Mouse (Mus musculus) erythroblast, embryonic 14.5 days (primary cell): ENCODE measurements around the gene Krt25. TPM values are rescaled to one million over a fixed set of nuclear protein-coding genes. Genes with fewer than 3 reads are reported as not detected.

Experiments used
- H3K27me3 ChIP-seq: 2 replicates; pipeline ENCODE4 v1.6.1; 2012; ENCODE audit warnings: inconsistent platforms; ENCODE audit not compliant: control insufficient read depth
- H3K36me3 ChIP-seq: 2 replicates; pipeline ENCODE4 v1.6.1; 2012; ENCODE audit warnings: mild to moderate bottlenecking, inconsistent platforms; ENCODE audit not compliant: control insufficient read depth
- H3K4me1 ChIP-seq: 2 replicates; pipeline ENCODE4 v1.6.1; 2012; ENCODE audit warnings: inconsistent platforms; ENCODE audit not compliant: control insufficient read depth
- H3K4me3 ChIP-seq: replicated peaks from 2 replicates; pipeline ENCODE3; 2012; ENCODE audit warnings: moderate library complexity, mild to moderate bottlenecking, inconsistent platforms
- H3K9me3 ChIP-seq: 2 replicates; pipeline ENCODE4 v1.6.1; 2012; ENCODE audit warnings: low read length, inconsistent platforms, mixed read lengths; ENCODE audit not compliant: control insufficient read depth
- GATA1 ChIP-seq: IDR thresholded peaks from 2 replicates; pipeline ENCODE4 v1.6.1; 2012; ENCODE audit warnings: low read length, inconsistent platforms, mixed read lengths
- TAL1 ChIP-seq: IDR thresholded peaks from 3 replicates; pipeline ENCODE4 v1.6.1; 2012; ENCODE audit warnings: low read length, inconsistent platforms, mixed read lengths
- polyA plus RNA-seq: library from polyadenylated mRNA; stranded (reverse); fragments of >175 nt; gene quantifications from 2 replicates; pipeline ENCODE4 v1.2.3, GENCODE M21; 2012

Gene Krt25
- polyA plus RNA-seq, 1 experiment: not detected

DNA sequence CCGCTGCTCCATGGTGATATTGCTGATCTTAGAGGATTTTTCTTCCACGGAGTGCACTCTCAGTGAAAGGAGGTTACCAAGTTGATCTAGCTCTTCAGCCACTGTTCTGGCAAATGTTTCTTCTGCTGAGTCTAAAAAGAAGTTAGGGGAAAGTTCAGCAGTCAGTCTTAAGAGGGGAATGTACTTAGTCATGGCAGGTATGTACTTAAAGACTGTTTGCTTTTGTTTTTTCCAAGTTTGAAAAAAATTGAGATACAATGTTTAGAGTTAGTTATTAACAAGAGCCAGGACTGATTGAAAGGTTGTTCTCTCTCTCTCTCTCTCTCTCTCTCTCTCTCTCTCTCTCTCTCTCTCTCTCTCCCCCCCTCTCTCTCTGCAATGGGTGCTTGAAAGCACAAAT is 6.9 kb upstream of the Krt25 start:
- no peak for TF ChIP-seq GATA1
- TF ChIP-seq TAL1: no peak
- H3K36me3 ChIP-seq: no peaks in the 10 kb centered on the region
- no peak overlapping the region for H3K4me3 ChIP-seq
- H3K9me3 ChIP-seq: no peaks in the 10 kb centered on the region
- H3K27me3 ChIP-seq: no peaks in the 10 kb centered on the region
- no peaks in the 10 kb centered on the region for H3K4me1 ChIP-seq

DNA sequence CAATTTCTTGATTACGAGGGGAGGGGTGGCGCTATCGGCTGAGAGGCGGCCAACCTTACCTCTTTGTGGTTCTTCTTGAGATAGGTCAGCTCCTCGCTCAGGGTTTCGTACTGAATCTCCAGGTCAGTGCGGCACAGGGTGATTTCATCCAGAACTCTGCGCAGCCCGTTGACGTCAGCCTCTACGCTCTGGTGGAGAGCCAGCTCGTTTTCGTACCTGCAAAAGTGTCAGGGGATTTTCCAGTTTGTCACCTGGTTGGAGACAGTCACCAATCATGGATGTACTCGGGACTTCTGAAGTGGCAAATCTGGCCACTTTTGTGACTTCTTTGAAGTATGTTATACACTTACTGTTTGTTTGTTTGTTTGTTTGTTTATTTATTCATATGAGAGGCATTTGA is 1.7 kb downstream of the Krt25 start:
- Histone ChIP-seq H3K27me3 (no peaks in the 10 kb centered on the region), H3K4me3 (no peak overlapping the region), H3K36me3 (no peaks in the 10 kb centered on the region), H3K4me1 (no peaks in the 10 kb centered on the region), H3K9me3 (no peaks in the 10 kb centered on the region)
- TF ChIP-seq TAL1: no peak
- no peak for TF ChIP-seq GATA1

DNA sequence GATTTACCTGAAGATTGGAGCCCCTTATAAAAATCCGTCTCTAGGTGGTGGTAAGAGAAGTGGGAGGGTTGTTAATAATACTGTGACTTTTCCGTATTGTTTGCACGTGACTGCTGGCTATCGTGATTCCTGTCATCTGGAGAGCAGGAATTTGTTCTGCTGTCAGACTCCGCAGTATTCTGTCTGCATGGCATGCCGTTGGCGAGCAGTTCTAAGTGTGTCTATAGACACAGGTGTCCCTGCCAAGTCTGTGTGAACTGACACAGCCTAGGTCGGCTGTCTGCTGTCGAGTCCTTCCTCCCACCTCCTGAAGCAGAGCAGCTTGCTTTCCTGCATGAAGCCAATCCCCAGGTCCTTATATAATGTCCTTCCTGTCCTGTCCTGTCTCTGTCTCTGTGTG is 3.6 kb downstream of the Krt25 start:
- H3K4me3 ChIP-seq: no peak overlapping the region
- H3K9me3 ChIP-seq: no peaks in the 10 kb centered on the region
- H3K27me3 ChIP-seq: no peaks in the 10 kb centered on the region
- H3K4me1 ChIP-seq: no peaks in the 10 kb centered on the region
- H3K36me3 ChIP-seq: no peaks in the 10 kb centered on the region
- TF ChIP-seq TAL1 (no peak), GATA1 (no peak)

DNA sequence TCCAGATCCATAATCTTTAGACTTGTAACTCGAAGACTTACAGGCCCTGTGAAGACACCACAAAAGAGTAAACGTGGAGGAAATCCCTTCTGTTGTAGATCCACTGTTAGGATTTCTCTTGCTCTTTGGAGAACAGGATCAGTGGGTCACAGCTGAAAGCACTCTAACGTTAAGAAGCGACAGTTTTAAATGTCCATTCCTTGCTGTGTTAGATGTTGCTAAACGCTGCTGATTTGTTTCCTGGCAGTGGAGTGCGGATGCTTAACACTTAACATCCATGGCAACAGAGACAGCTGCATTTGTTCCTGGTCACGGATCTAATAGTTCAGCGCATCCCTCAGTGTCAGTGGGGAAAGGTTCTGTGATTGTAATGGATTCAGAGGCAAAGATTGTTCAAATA is 6.2 kb downstream of the Krt25 start:
- Histone ChIP-seq H3K36me3 (no peaks in the 10 kb centered on the region), H3K4me1 (no peaks in the 10 kb centered on the region), H3K27me3 (no peaks in the 10 kb centered on the region), H3K4me3 (no peak overlapping the region), H3K9me3 (no peaks in the 10 kb centered on the region)
- TF ChIP-seq TAL1 (no peak), GATA1 (no peak)

DNA sequence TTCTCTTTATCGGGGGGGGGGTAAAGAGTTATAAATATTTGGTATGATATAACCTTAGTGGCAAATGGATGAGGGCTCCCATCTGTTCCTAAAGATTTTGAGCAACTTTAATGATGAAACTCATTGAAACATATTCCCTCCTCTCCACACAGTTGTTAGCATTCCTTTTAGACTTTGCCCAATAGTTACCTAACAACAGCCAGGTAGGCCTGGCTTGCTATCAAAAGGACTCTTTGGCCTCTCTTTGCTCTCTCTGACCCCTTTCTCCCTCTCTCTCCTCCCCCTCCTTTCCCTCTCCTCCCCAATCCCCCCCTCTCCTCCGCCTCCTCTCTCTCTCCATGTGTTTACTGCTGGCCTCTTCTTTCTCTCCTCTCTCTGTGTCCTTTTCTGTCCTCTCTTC is 8.2 kb downstream of the Krt25 start:
- Histone ChIP-seq H3K4me3 (no peak overlapping the region), H3K4me1 (no peaks in the 10 kb centered on the region), H3K36me3 (no peaks in the 10 kb centered on the region), H3K9me3 (no peaks in the 10 kb centered on the region), H3K27me3 (no peaks in the 10 kb centered on the region)
- no peak for TF ChIP-seq TAL1

DNA sequence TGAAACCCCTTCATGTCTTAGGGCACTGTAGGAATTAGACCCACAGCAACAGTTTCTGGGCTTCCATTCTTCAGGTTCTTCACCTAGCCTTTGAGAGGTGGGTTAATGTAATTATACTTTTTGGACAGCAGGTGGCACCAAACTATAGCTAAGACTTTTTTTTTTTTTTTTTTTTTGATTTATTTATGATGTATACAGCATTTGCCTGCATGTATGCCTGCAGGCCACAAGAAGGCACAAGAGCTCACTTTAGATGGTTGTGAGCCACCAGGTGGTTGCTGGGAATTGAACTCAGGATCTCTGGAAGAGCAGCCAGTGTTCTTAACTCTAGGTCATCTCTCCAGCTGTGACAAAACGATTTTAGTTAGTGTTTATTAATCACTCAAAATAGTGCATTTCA is 11.9 kb downstream of the Krt25 start:
- H3K9me3 ChIP-seq: no peaks in the 10 kb centered on the region
- TF ChIP-seq GATA1 (no peak), TAL1 (no peak)
- H3K36me3 ChIP-seq: no peaks in the 10 kb centered on the region
- no peaks in the 10 kb centered on the region for H3K4me1 ChIP-seq
- H3K4me3 ChIP-seq: no peak overlapping the region
- no peaks in the 10 kb centered on the region for H3K27me3 ChIP-seq

DNA sequence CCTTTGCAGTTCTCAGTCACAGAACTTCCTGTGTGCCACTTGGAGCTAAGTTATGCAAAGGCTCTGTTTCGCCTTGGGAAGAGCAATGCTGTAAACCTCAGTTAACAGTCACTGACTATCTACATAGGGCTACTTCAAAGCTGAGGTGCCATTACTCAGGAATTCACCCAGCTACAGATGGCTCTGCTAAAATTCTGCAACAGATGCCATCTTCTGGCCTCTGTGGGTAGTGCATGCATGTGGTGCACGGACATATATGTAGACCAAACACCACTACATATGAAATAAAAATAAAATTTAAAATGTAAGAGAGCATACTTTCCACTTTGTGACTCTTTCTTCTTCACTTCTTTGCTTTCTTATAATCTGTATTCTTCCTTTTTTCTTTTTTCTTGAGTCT is 15.2 kb downstream of the Krt25 start:
- no peaks in the 10 kb centered on the region for H3K4me1 ChIP-seq
- TF ChIP-seq TAL1: no peak
- TF ChIP-seq GATA1: no peak
- H3K9me3 ChIP-seq: no peaks in the 10 kb centered on the region
- no peaks in the 10 kb centered on the region for H3K27me3 ChIP-seq
- H3K4me3 ChIP-seq: no peak overlapping the region
- H3K36me3 ChIP-seq: no peaks in the 10 kb centered on the region

DNA sequence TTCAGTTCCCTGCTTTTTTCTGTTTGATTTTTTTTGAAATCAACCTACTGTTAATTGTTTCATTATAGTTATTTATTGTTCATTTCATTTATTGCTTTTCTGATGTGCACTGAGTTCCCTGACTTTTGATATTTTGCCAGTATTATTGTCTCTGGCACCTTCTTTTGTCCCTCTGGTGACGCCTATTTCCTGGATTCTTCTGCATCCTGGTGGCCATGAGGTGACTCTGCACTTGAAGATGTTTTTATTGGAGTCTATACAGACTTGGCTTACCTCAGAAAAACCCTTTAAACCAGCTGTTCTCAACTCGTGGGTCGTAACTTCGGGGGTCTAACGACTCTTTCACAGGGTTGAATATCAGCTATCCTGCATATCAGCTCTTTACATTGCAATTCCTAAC is 27.7 kb downstream of the Krt25 start:
- TF ChIP-seq TAL1 (no peak), GATA1 (no peak)
- H3K27me3 ChIP-seq: no peaks in the 10 kb centered on the region

DNA sequence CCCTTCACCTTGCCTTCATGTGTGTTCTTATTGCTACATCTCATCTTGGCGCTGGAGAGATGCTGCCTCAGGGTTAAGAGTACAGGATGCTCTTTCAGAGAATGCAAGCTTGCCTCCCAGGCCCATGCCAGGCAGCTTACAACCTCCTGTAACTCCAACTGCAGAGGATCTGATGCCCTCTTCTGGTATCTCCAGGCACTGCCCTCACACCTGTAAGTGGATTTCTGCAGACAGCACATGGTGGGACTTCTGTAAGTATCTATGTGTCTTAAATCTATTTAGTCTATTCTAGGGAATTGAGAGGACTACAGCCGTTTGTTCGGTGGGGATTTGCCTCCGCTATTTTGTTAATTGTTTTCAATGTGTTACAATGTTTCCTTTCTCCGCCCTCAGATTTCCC is 29.9 kb downstream of the Krt25 start:
- TF ChIP-seq GATA1: no peak
- TF ChIP-seq TAL1: no peak
- Histone ChIP-seq H3K27me3 (no peaks in the 10 kb centered on the region), H3K4me3 (no peak overlapping the region), H3K9me3 (no peaks in the 10 kb centered on the region), H3K36me3 (no peaks in the 10 kb centered on the region), H3K4me1 (no peaks in the 10 kb centered on the region)

More for the DNA sequence above, 27.7 kb downstream of the Krt25 start:
- Histone ChIP-seq H3K36me3 (no peaks in the 10 kb centered on the region), H3K4me3 (no peak overlapping the region), H3K9me3 (no peaks in the 10 kb centered on the region), H3K4me1 (no peaks in the 10 kb centered on the region)

DNA sequence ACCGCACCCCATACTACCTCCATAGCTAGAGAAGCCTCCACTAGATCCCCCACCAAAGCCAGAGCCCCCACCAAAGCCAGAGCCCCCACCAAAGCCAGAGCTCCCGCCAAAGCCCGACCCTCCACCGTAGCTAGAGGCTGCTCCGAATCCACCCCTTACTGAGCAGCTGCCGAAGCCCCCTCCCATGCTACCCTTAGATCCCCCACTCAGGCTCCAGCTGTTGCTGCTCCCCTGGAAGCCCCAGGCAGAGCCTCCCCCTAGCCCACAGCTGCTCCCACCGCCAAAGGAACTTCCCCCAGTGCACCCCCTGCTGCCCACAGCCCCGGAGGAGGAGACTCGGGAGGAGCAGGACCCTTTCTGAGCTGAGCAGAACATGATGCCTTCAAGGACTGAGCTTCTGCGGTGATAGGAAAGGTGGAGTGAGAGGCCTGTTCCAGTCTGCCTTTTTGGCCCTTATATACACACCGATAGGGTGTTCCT is 37.9 kb downstream of the Krt25 start, which contains the start of gene Krt24:
TSS of gene Krt24 (minus strand) at position 430 of the 480 bp plus-strand sequence.
- H3K4me3 ChIP-seq: no peak within 1 kb of the TSS
- H3K36me3 ChIP-seq: no peaks in the 10 kb centered on the region
- no peaks in the 10 kb centered on the region for H3K9me3 ChIP-seq
- no peaks in the 10 kb centered on the region for H3K27me3 ChIP-seq
- no peaks in the 10 kb centered on the region for H3K4me1 ChIP-seq
- TF ChIP-seq TAL1 (no peak), GATA1 (no peak)

DNA sequence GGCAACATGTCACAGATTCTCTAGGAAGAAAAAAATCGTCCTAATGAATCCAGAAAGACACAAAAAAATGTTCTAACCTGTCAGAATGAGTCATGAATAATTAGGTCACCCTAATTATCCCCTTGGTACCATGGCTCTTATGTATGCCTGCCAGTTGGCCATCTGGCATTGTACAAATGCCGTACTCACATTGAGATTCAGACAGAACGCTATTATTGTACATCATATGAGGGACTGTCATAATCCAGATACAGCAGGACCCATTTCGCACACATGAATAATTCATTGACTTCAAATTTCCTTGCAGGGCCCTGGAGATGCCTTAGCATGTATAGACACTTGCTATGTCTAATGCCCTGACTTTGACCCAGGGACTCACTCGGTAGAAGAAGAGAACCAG is 38.7 kb downstream of the Krt25 start:
- Histone ChIP-seq H3K9me3 (no peaks in the 10 kb centered on the region), H3K4me3 (no peak overlapping the region), H3K4me1 (no peaks in the 10 kb centered on the region), H3K27me3 (no peaks in the 10 kb centered on the region), H3K36me3 (no peaks in the 10 kb centered on the region)
- TF ChIP-seq TAL1: no peak
- no peak for TF ChIP-seq GATA1
